Mouse (Mus musculus) intestine, embryonic 14.5 days (tissue): Measurements from ENCODE around the gene Trp53. TPM values are rescaled to one million over a fixed set of nuclear protein-coding genes. Genes with fewer than 3 reads are reported as not detected.
"Not testable (repeated sequence)": the region's sequence is repeated elsewhere in the genome, so short reads cannot be mapped to it uniquely, and the experiment has no call there.

ENCODE experiments used
- ATAC-seq: fragments of 200-750 bp; cut with Nextera tagmentation; replicated peaks from 2 replicates; pipeline ENCODE4 v1.8.0; 2017; ENCODE audit warnings: low read depth, moderate number of reproducible peaks, moderate TSS enrichment, moderate library complexity; ENCODE audit not compliant: low FRiP score, low TSS enrichment
- DNase-seq: peaks from one replicate; pipeline ENCODE4 v3.0.0-alpha.2; 2018; ENCODE audit warnings: low spot score
- H3K27ac ChIP-seq: fragments of 300-500 bp; sonication (generic); 2 replicates; pipeline ENCODE4 v1.5.1; 2014; ENCODE audit warnings: low read depth, mild to moderate bottlenecking, control low read depth
- H3K27me3 ChIP-seq: fragments of 300-500 bp; sonication (generic); replicated peaks from 2 replicates; pipeline ENCODE4 v1.6.1; 2014; ENCODE audit warnings: low read length, control low read depth; ENCODE audit not compliant: control insufficient read depth, insufficient read depth
- H3K36me3 ChIP-seq: fragments of 300-500 bp; sonication (generic); 2 replicates; pipeline ENCODE4 v1.6.1; 2014; ENCODE audit warnings: low read length, control low read depth; ENCODE audit not compliant: control insufficient read depth, insufficient read depth
- H3K4me1 ChIP-seq: fragments of 300-500 bp; sonication (generic); replicated peaks from 2 replicates; pipeline ENCODE4 v1.6.1; 2014; ENCODE audit warnings: low read length, control low read depth, mixed read lengths; ENCODE audit not compliant: control insufficient read depth, insufficient read depth
- H3K4me2 ChIP-seq: fragments of 300-500 bp; sonication (generic); 2 replicates; pipeline ENCODE4 v1.6.1; 2014; ENCODE audit warnings: low read length
- H3K4me3 ChIP-seq: fragments of 300-500 bp; sonication (generic); 2 replicates; pipeline ENCODE4 v1.5.1; 2014; ENCODE audit warnings: low read depth, low read length, control low read depth, mixed read lengths
- H3K9ac ChIP-seq: fragments of 300-500 bp; sonication (generic); 2 replicates; pipeline ENCODE4 v1.6.1; 2014; ENCODE audit warnings: mild to moderate bottlenecking, low read length
- H3K9me3 ChIP-seq: fragments of 300-500 bp; sonication (generic); 2 replicates; pipeline ENCODE4 v1.6.1; 2016; ENCODE audit warnings: low read length, control low read depth; ENCODE audit not compliant: control insufficient read depth
- WGBS: fragments of 180-500 bp; shearing (Covaris S2); extraction: QIAGEN DNeasy Blood & Tissue Kit; methylation state at CpG from one replicate; pipeline ENCODE4 v1.1.7; 2014; 5-methylcytosine and 5-hydroxymethylcytosine counted together
- polyA plus RNA-seq: library from polyadenylated mRNA; unstranded; fragments of >200 nt; fragmentation: Nextera tagmentation; extraction: Ambion mirVana; gene quantifications from 2 replicates; pipeline ENCODE4 v1.2.1, GENCODE M21; 2014

The Trp53 gene
- polyA plus RNA-seq, 1 experiment from 2014 or later = 176 TPM

GRCm38 (mm10) chr11:69620394-69621081 is 40.4 kb downstream of the Trp53 start:
- no peak overlapping the region for H3K9ac ChIP-seq
- peaks cover 9% of the 10 kb centered on the region for H3K4me1 ChIP-seq
- WGBS = 74% methylated on average over 7 of the region's 7 CpGs
- no peaks in the 10 kb centered on the region for H3K9me3 ChIP-seq
- H3K36me3 ChIP-seq = no peaks in the 10 kb centered on the region
- H3K4me2 ChIP-seq = no peak overlapping the region
- no peaks in the 10 kb centered on the region for H3K27me3 ChIP-seq
- no peak overlapping the region for H3K27ac ChIP-seq
- no peak overlapping the region for H3K4me3 ChIP-seq
- no peak for ATAC-seq
- DNase-seq = no peak

GRCm38 (mm10) chr11:69621571-69622268 is 41.6 kb downstream of the Trp53 start, which contains the start of gene Sat2:
Gene Sat2, plus strand, starts transcription at chr11:69622024.
- Histone ChIP-seq H3K36me3 (no peaks in the 10 kb centered on the region), H3K9me3 (no peaks in the 10 kb centered on the region), H3K27ac (peak within 1 kb of the TSS; percentile 34), H3K27me3 (no peaks in the 10 kb centered on the region), H3K4me3 (peak within 1 kb of the TSS; percentile 44), H3K9ac (peak within 1 kb of the TSS; percentile 52), H3K4me2 (peak within 1 kb of the TSS; percentile 73), H3K4me1 (peaks cover 9% of the 10 kb centered on the region)
- 1% methylated on average over 20 of the region's 20 CpGs for WGBS
- ATAC-seq (peak; percentile 82), DNase-seq (peak; percentile 82)

- Histone ChIP-seq H3K4me3 (peak overlapping the region; percentile 44), H3K9ac (peak overlapping the region; percentile 52), H3K27me3 (no peaks in the 10 kb centered on the region), H3K4me1 (peaks cover 9% of the 10 kb centered on the region), H3K27ac (peak overlapping the region; percentile 34), H3K9me3 (no peaks in the 10 kb centered on the region), H3K4me2 (peak overlapping the region; percentile 73), H3K36me3 (no peaks in the 10 kb centered on the region)
- ATAC-seq (peak; percentile 48; the same call in 1 of the 2 replicates), DNase-seq (no peak)
- WGBS = 26% methylated on average over 6 of the region's 6 CpGs
Observed at GRCm38 (mm10) chr11:69622406-69622805, 42.2 kb downstream of the Trp53 start.

GRCm38 (mm10) chr11:69623006-69623405 is 42.8 kb downstream of the Trp53 start:
- 0 out of 2 replicates have a peak overlapping the region, but pooled peaks have one; percentile 44 for H3K4me3 ChIP-seq
- ATAC-seq (no peak), DNase-seq (no peak)
- peaks cover 9% of the 10 kb centered on the region for H3K4me1 ChIP-seq
- WGBS = 68% methylated on average over 4 of the region's 4 CpGs
- H3K36me3 ChIP-seq = no peaks in the 10 kb centered on the region
- peak overlapping the region; percentile 52 for H3K9ac ChIP-seq
- H3K27ac ChIP-seq = no peak overlapping the region
- no peaks in the 10 kb centered on the region for H3K9me3 ChIP-seq
- peak overlapping the region; percentile 73 for H3K4me2 ChIP-seq
- no peaks in the 10 kb centered on the region for H3K27me3 ChIP-seq

GRCm38 (mm10) chr11:69624339-69624738 is 44.2 kb downstream of the Trp53 start:
- H3K27ac ChIP-seq, H3K36me3 ChIP-seq, H3K9me3 ChIP-seq: not testable (repeated sequence)

GRCm38 (mm10) chr11:69628286-69628685 is 48.1 kb downstream of the Trp53 start:
- DNase-seq (peak; percentile 92), ATAC-seq (no peak)
- Histone ChIP-seq H3K36me3 (no peaks in the 10 kb centered on the region), H3K9ac (no peak overlapping the region), H3K4me1 (peaks cover 3% of the 10 kb centered on the region; the same call in 1 of the 2 replicates), H3K4me2 (no peak overlapping the region), H3K27ac (no peak overlapping the region), H3K27me3 (no peaks in the 10 kb centered on the region), H3K4me3 (no peak overlapping the region), H3K9me3 (no peaks in the 10 kb centered on the region)
- 36% methylated on average over 6 of the region's 6 CpGs for WGBS

More at GRCm38 (mm10) chr11:69624339-69624738, 44.2 kb downstream of the Trp53 start:
- H3K4me3 ChIP-seq, H3K9ac ChIP-seq, H3K27me3 ChIP-seq, H3K4me2 ChIP-seq, H3K4me1 ChIP-seq, ATAC-seq, DNase-seq: not testable (repeated sequence)
- 74% methylated on average over 2 of the region's 2 CpGs for WGBS

- no peak for ATAC-seq
- no peak overlapping the region for H3K9ac ChIP-seq
- DNase-seq = no peak
- H3K4me3 ChIP-seq = no peak overlapping the region
- no peaks in the 10 kb centered on the region for H3K27me3 ChIP-seq
- WGBS = 81% methylated on average over 1 of the region's 1 CpGs
- H3K4me1 ChIP-seq = peaks cover 14% of the 10 kb centered on the region
- H3K9me3 ChIP-seq = no peaks in the 10 kb centered on the region
- H3K27ac ChIP-seq = no peak overlapping the region
- H3K36me3 ChIP-seq = no peaks in the 10 kb centered on the region
- no peak overlapping the region for H3K4me2 ChIP-seq
Observed at GRCm38 (mm10) chr11:69629802-69630201, 49.6 kb downstream of the Trp53 start.

- peaks cover 24% of the 10 kb centered on the region for H3K4me1 ChIP-seq
- peak within 1 kb of the TSS; percentile 93 for H3K27ac ChIP-seq
- no peaks in the 10 kb centered on the region for H3K9me3 ChIP-seq
- H3K4me2 ChIP-seq = peak within 1 kb of the TSS; percentile 84
- peak within 1 kb of the TSS; percentile 88 for H3K4me3 ChIP-seq
- DNase-seq (peak; percentile 100), ATAC-seq (peak; percentile 97)
- H3K36me3 ChIP-seq = peaks cover 3% of the 10 kb centered on the region; the same call in 1 of the 2 replicates
- under 1% methylated on average over 52 of the region's 56 CpGs for WGBS
- peak within 1 kb of the TSS; percentile 94 for H3K9ac ChIP-seq
- no peaks in the 10 kb centered on the region for H3K27me3 ChIP-seq
Observed at GRCm38 (mm10) chr11:69632284-69633089, 52.3 kb downstream of the Trp53 start, which contains the start of gene Fxr2. Gene Fxr2, plus strand, starts transcription at chr11:69632990.
